Mouse (Mus musculus): ENCODE measurements around the gene Ric3. TPM values are rescaled to one million over a fixed set of nuclear protein-coding genes. Genes with fewer than 3 reads are reported as not detected.

Gene Ric3
- polyA plus RNA-seq, 1 experiment from 2014 or later = 2.2 TPM

GRCm38 (mm10) chr7:109000315-109000954 is 82.7 kb downstream of the Ric3 start:
- no peak overlapping the region for H3K27ac ChIP-seq (ENCODE audit: low read depth, low read length)
- no peaks in the 10 kb centered on the region for H3K9me3 ChIP-seq (ENCODE audit: control insufficient read depth, low read length)
- no peak overlapping the region for H3K4me2 ChIP-seq (replicated peaks; ENCODE audit: low read depth, low read length)
- no peaks in the 10 kb centered on the region for H3K27me3 ChIP-seq (ENCODE audit: control insufficient read depth, insufficient read depth, low read length)
- no peak for ATAC-seq (ENCODE audit: low FRiP score, low TSS enrichment)
- H3K4me1 ChIP-seq (ENCODE audit: control insufficient read depth, insufficient read depth, low read length) = no peaks in the 10 kb centered on the region
- no peak overlapping the region for H3K9ac ChIP-seq (ENCODE audit: low read depth, low read length)
- WGBS = 48% methylated on average over 4 of the region's 4 CpGs
- H3K36me3 ChIP-seq (ENCODE audit: control insufficient read depth, insufficient read depth, low read length) = no peaks in the 10 kb centered on the region
- no peak overlapping the region for H3K4me3 ChIP-seq (ENCODE audit: low read length)

- H3K36me3 ChIP-seq (ENCODE audit: control insufficient read depth, insufficient read depth, low read length) = no peaks in the 10 kb centered on the region
- no peak overlapping the region for H3K4me2 ChIP-seq (replicated peaks; ENCODE audit: low read depth, low read length)
- H3K27me3 ChIP-seq (ENCODE audit: control insufficient read depth, insufficient read depth, low read length) = no peaks in the 10 kb centered on the region
- 57% methylated on average over 6 of the region's 6 CpGs for WGBS
- no peaks in the 10 kb centered on the region for H3K9me3 ChIP-seq (ENCODE audit: control insufficient read depth, low read length)
- no peak overlapping the region for H3K4me3 ChIP-seq (ENCODE audit: low read length)
- H3K4me1 ChIP-seq (ENCODE audit: control insufficient read depth, insufficient read depth, low read length) = no peaks in the 10 kb centered on the region
- ATAC-seq (ENCODE audit: low FRiP score, low TSS enrichment) = no peak
- no peak overlapping the region for H3K9ac ChIP-seq (ENCODE audit: low read depth, low read length)
- H3K27ac ChIP-seq (ENCODE audit: low read depth, low read length) = no peak overlapping the region
Observed at GRCm38 (mm10) chr7:108996156-108996555, 87.0 kb downstream of the Ric3 start.

- WGBS = 84% methylated on average over 3 of the region's 3 CpGs
- Histone ChIP-seq H3K9ac (ENCODE audit: low read depth, low read length) (no peak overlapping the region), H3K36me3 (ENCODE audit: control insufficient read depth, insufficient read depth, low read length) (no peaks in the 10 kb centered on the region), H3K27ac (ENCODE audit: low read depth, low read length) (no peak overlapping the region), H3K27me3 (ENCODE audit: control insufficient read depth, insufficient read depth, low read length) (no peaks in the 10 kb centered on the region), H3K4me1 (ENCODE audit: control insufficient read depth, insufficient read depth, low read length) (no peaks in the 10 kb centered on the region), H3K9me3 (ENCODE audit: control insufficient read depth, low read length) (no peaks in the 10 kb centered on the region), H3K4me2 (replicated peaks; ENCODE audit: low read depth, low read length) (no peak overlapping the region), H3K4me3 (ENCODE audit: low read length) (no peak overlapping the region)
- ATAC-seq (ENCODE audit: low FRiP score, low TSS enrichment) = no peak
Observed at GRCm38 (mm10) chr7:108993881-108994291, 89.2 kb downstream of the Ric3 start.

- H3K9me3 ChIP-seq (ENCODE audit: control insufficient read depth, low read length) = no peaks in the 10 kb centered on the region
- no peak overlapping the region for H3K27ac ChIP-seq (ENCODE audit: low read depth, low read length)
- H3K4me1 ChIP-seq (ENCODE audit: control insufficient read depth, insufficient read depth, low read length) = no peaks in the 10 kb centered on the region
- no peaks in the 10 kb centered on the region for H3K36me3 ChIP-seq (ENCODE audit: control insufficient read depth, insufficient read depth, low read length)
- no peak overlapping the region for H3K4me3 ChIP-seq (ENCODE audit: low read length)
- no peak overlapping the region for H3K4me2 ChIP-seq (replicated peaks; ENCODE audit: low read depth, low read length)
- no peaks in the 10 kb centered on the region for H3K27me3 ChIP-seq (ENCODE audit: control insufficient read depth, insufficient read depth, low read length)
- no peak for ATAC-seq (ENCODE audit: low FRiP score, low TSS enrichment)
- WGBS = 84% methylated on average over 7 of the region's 7 CpGs
- H3K9ac ChIP-seq (ENCODE audit: low read depth, low read length) = no peak overlapping the region
Observed at GRCm38 (mm10) chr7:108993230-108993629, 89.9 kb downstream of the Ric3 start.

GRCm38 (mm10) chr7:108991207-108991606 is 91.9 kb downstream of the Ric3 start:
- Histone ChIP-seq H3K9ac (ENCODE audit: low read depth, low read length) (no peak overlapping the region), H3K27ac (ENCODE audit: low read depth, low read length) (no peak overlapping the region), H3K36me3 (ENCODE audit: control insufficient read depth, insufficient read depth, low read length) (no peaks in the 10 kb centered on the region), H3K9me3 (ENCODE audit: control insufficient read depth, low read length) (no peaks in the 10 kb centered on the region), H3K4me2 (replicated peaks; ENCODE audit: low read depth, low read length) (no peak overlapping the region), H3K4me1 (ENCODE audit: control insufficient read depth, insufficient read depth, low read length) (no peaks in the 10 kb centered on the region), H3K4me3 (ENCODE audit: low read length) (no peak overlapping the region), H3K27me3 (ENCODE audit: control insufficient read depth, insufficient read depth, low read length) (no peaks in the 10 kb centered on the region)
- WGBS = 80% methylated on average over 9 of the region's 9 CpGs
- ATAC-seq (ENCODE audit: low FRiP score, low TSS enrichment) = no peak

DNA sequence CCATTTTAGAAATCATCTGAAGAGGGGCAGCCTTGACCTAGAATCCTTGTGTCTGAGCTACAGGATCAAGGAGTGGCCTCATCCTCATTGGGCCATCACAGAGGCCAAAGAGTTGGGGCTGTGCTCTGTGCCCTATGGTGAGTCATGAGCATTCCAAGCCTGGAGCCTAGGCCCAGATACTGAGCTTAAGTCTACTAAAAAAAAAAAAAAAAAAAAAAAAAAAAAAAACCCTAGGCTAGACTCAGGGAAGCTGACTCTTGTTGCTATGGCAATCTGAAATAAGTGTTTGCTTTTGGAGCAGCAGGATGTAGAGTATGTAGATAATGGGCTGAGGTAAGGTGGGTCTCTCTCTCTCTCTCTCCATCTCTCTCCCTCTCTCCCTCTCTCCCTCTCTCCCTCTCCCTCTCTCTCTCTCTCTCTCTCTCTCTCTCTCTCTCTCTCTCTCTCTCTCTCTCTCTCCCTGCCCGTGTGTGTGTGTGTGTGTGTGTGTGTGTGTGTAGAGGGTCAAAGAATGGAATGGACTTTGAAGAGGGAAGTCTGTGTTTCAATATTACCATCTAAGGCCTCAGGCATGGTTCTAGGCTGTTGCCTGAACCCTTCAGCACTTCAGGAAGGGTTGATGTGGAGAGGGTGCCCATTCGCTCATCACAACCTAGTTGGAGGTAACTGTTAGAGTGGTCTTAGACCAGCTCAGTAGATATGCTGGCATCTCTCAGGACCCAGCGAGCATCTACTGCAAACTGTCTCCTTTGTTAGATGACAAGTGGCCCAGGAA is 97.0 kb downstream of the Ric3 start:
- Histone ChIP-seq H3K36me3 (ENCODE audit: control insufficient read depth, insufficient read depth, low read length) (no peaks in the 10 kb centered on the region), H3K27ac (ENCODE audit: low read depth, low read length) (no peak overlapping the region), H3K9me3 (ENCODE audit: control insufficient read depth, low read length) (no peaks in the 10 kb centered on the region), H3K4me1 (ENCODE audit: control insufficient read depth, insufficient read depth, low read length) (no peaks in the 10 kb centered on the region), H3K9ac (ENCODE audit: low read depth, low read length) (no peak overlapping the region), H3K4me2 (replicated peaks; ENCODE audit: low read depth, low read length) (no peak overlapping the region), H3K4me3 (ENCODE audit: low read length) (no peak overlapping the region), H3K27me3 (ENCODE audit: control insufficient read depth, insufficient read depth, low read length) (no peaks in the 10 kb centered on the region)
- WGBS = 92% methylated on average over 2 of the region's 3 CpGs
- ATAC-seq (ENCODE audit: low FRiP score, low TSS enrichment) = no peak

Other genes with a start within 250 kb of the Ric3 start
- not detected in 2 replicates for gene Olfr516, start 232.8 kb downstream of the Ric3 start, polyA plus RNA-seq (2014; fragmentation: Nextera tagmentation; extraction: Ambion mirVana)
- not detected in 2 replicates for gene Olfr517, start 211.0 kb downstream of the Ric3 start, polyA plus RNA-seq (2014; fragmentation: Nextera tagmentation; extraction: Ambion mirVana)
- not detected in 2 replicates for gene Olfr518, start 198.3 kb downstream of the Ric3 start, polyA plus RNA-seq (2014; fragmentation: Nextera tagmentation; extraction: Ambion mirVana)
- gene Olfr519, start 188.9 kb downstream of the Ric3 start, polyA plus RNA-seq (2014; fragmentation: Nextera tagmentation; extraction: Ambion mirVana) = not detected in 2 replicates
- not detected in 2 replicates for gene Nlrp10, start 153.2 kb downstream of the Ric3 start, polyA plus RNA-seq (2014; fragmentation: Nextera tagmentation; extraction: Ambion mirVana)
- 91.7 and 109 TPM in 2 replicates for gene Eif3f, start 148.9 kb downstream of the Ric3 start, polyA plus RNA-seq (2014; fragmentation: Nextera tagmentation; extraction: Ambion mirVana)
- gene Tub, start 133.0 kb downstream of the Ric3 start, polyA plus RNA-seq (2014; fragmentation: Nextera tagmentation; extraction: Ambion mirVana) = 0.49 and 0.81 TPM in 2 replicates
- gene Lmo1, start 91.9 kb upstream of the Ric3 start, polyA plus RNA-seq (2014; fragmentation: Nextera tagmentation; extraction: Ambion mirVana) = 7.2 and 7.9 TPM in 2 replicates